In the genomic region with DNA sequence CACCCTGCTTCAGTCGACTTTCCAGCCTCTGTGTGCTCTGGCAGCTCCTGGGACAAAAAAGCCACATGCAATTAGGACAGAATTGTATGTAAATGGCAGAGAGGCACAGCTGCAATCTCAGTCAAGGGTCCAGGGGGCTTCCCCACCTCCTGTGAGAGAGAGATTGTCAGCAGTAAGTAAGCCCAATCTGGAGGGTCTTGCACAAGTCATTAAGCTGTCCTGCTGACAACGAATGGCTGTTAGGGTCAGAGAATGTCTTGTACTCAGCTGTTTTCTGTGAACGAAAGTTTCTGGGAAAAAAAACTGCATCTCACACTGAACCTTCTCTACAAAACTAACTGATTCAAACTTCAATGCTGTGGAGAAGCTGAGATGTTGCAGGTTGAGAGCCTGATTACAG, we compare ENCODE assay signal across 27 mouse cellular contexts. TPM values are rescaled to one million over a fixed set of nuclear protein-coding genes. Genes with fewer than 3 reads are reported as not detected.
DNase-seq lines count a peak whose midpoint lies in the region; ATAC-seq and TF ChIP-seq lines count a peak whose summit lies in the region.
"Had no signal": no experiment of that assay in that cellular context is flagged by ENCODE, and none has a peak within 500 bp of the region (broad histone marks: within the 10 kb centered on the region; RNA-seq: fewer than 3 reads in every experiment).

No protein-coding gene starts in this region.

- WGBS in kidney, embryonic 15.5 days, result 13% methylated on average over 3 of the region's 3 CpGs
- 9% methylated on average over 3 of the region's 3 CpGs for WGBS in kidney, embryonic 16.5 days
- WGBS in kidney, adult 2 months, result 26% methylated on average over 3 of the region's 3 CpGs

- no peak for TF ChIP-seq CTCF in kidney, adult 2 months (conservative IDR thresholded peaks at IDR 0.05; ENCODE audit: insufficient read depth, insufficient read length, low read depth, low read length)
- TF ChIP-seq CTCF in brain, embryonic 14.5 days (IDR thresholded peaks at IDR 0.05; ENCODE audit: borderline replicate concordance, extremely low read depth, insufficient read depth, insufficient read length), result no peak

- DNase-seq in kidney, postnatal 14 days, result peak; percentile 60
- no peak for DNase-seq in kidney, adult 2 months
- DNase-seq in brain, embryonic 14.5 days (ENCODE audit: low read depth), result peak; percentile 1
- peak; percentile 3 for DNase-seq in mesoderm, embryonic 11.5 days (ENCODE audit: low read depth, low spot score)
- DNase-seq: adrenal gland, adult 2 months; adrenal gland, postnatal 14 days; cerebellum, adult 11-12 months; cerebellum, adult 8-10 months; cerebellum, postnatal 10 days; cerebellum, postnatal 36 days; embryo, embryonic 11 days; gastrocnemius, postnatal 25 days; heart, adult 18-20 months had no signal

- H3K4me3 ChIP-seq in kidney, embryonic 15.5 days (replicated peaks), result no peak overlapping the region
- no peak overlapping the region for H3K4me3 ChIP-seq in kidney, embryonic 16.5 days (ENCODE audit: low read length)
- no peak overlapping the region for H3K4me3 ChIP-seq in kidney, adult 2 months (ENCODE audit: insufficient read depth, low read depth, low read length)
- H3K4me3 ChIP-seq: embryonic facial prominence, embryonic 10.5 days; embryonic facial prominence, embryonic 13.5 days; erythroblast, embryonic 14.5 days; forebrain, embryonic 12.5 days; forebrain, embryonic 15.5 days; hindbrain, embryonic 12.5 days; hindbrain, embryonic 15.5 days had no signal

- H3K4me2 ChIP-seq in kidney, embryonic 15.5 days, result no peak overlapping the region
- H3K4me2 ChIP-seq in kidney, embryonic 16.5 days (replicated peaks; ENCODE audit: low read depth, low read length), result no peak overlapping the region
- H3K4me2 ChIP-seq: embryonic facial prominence, embryonic 13.5 days; forebrain, embryonic 12.5 days; forebrain, embryonic 15.5 days; heart, embryonic 11.5 days; hindbrain, embryonic 12.5 days; hindbrain, embryonic 15.5 days had no signal

- H3K9me3 ChIP-seq in kidney, embryonic 15.5 days (replicated peaks), result no peaks in the 10 kb centered on the region
- no peaks in the 10 kb centered on the region for H3K9me3 ChIP-seq in kidney, embryonic 16.5 days (ENCODE audit: low read length)
- H3K9me3 ChIP-seq: embryonic facial prominence, embryonic 10.5 days; embryonic facial prominence, embryonic 13.5 days; forebrain, embryonic 12.5 days; forebrain, embryonic 15.5 days; hindbrain, embryonic 12.5 days; hindbrain, embryonic 15.5 days had no signal

- H3K27me3 ChIP-seq in kidney, embryonic 15.5 days, result no peaks in the 10 kb centered on the region
- H3K27me3 ChIP-seq in kidney, embryonic 16.5 days (ENCODE audit: insufficient read depth, low read length), result no peaks in the 10 kb centered on the region
- H3K27me3 ChIP-seq in kidney, adult 2 months (replicated peaks; ENCODE audit: control insufficient read depth, insufficient read depth, low read length), result no peaks in the 10 kb centered on the region
- H3K27me3 ChIP-seq: embryonic facial prominence, embryonic 13.5 days; forebrain, embryonic 15.5 days; hindbrain, embryonic 12.5 days; hindbrain, embryonic 15.5 days had no signal

- TF ChIP-seq POLR2A in kidney, adult 2 months (IDR thresholded peaks at IDR 0.05; ENCODE audit: low read depth, low read length), result no peak
- no peak for TF ChIP-seq POLR2A in brain, embryonic 14.5 days (IDR thresholded peaks at IDR 0.05; ENCODE audit: borderline replicate concordance, extremely low read depth, insufficient read depth, insufficient read length, poor library complexity, severe bottlenecking)

- no peak overlapping the region for H3K27ac ChIP-seq in kidney, embryonic 15.5 days
- no peak overlapping the region for H3K27ac ChIP-seq in kidney, embryonic 16.5 days (ENCODE audit: low read length)
- H3K27ac ChIP-seq in kidney, adult 2 months (ENCODE audit: insufficient read depth, low read depth, low read length), result no peak overlapping the region
- H3K27ac ChIP-seq: embryonic facial prominence, embryonic 10.5 days; embryonic facial prominence, embryonic 13.5 days; forebrain, embryonic 12.5 days; forebrain, embryonic 15.5 days; hindbrain, embryonic 12.5 days; hindbrain, embryonic 15.5 days had no signal

- peaks cover 7% of the 10 kb centered on the region; the same call in 1 of the 2 replicates for H3K4me1 ChIP-seq in kidney, embryonic 15.5 days
- H3K4me1 ChIP-seq in kidney, embryonic 16.5 days (ENCODE audit: insufficient read depth, low read length), result 0 out of 2 replicates have a peak, but pooled peaks cover 3% of the 10 kb centered on the region
- H3K4me1 ChIP-seq in kidney, adult 2 months (ENCODE audit: control insufficient read depth, insufficient read depth, low read length), result 0 out of 2 replicates have a peak, but pooled peaks cover 4% of the 10 kb centered on the region
- H3K4me1 ChIP-seq: embryonic facial prominence, embryonic 10.5 days; embryonic facial prominence, embryonic 13.5 days; forebrain, embryonic 12.5 days; forebrain, embryonic 15.5 days; hindbrain, embryonic 12.5 days; hindbrain, embryonic 15.5 days had no signal

- no peak overlapping the region for H3K9ac ChIP-seq in kidney, embryonic 15.5 days
- H3K9ac ChIP-seq in kidney, embryonic 16.5 days (replicated peaks; ENCODE audit: low read length), result no peak overlapping the region
- H3K9ac ChIP-seq: embryonic facial prominence, embryonic 13.5 days; forebrain, embryonic 12.5 days; forebrain, embryonic 15.5 days; hindbrain, embryonic 12.5 days; hindbrain, embryonic 15.5 days had no signal

- ATAC-seq in kidney, embryonic 15.5 days (replicated peaks; ENCODE audit: low FRiP score), result peak; percentile 58; the same call in 1 of the 2 replicates
- ATAC-seq in kidney, embryonic 16.5 days (ENCODE audit: low FRiP score, low TSS enrichment), result no peak
- ATAC-seq: CD4-positive, CD25-positive, alpha-beta regulatory T cell, adult 4 months; forebrain, embryonic 15.5 days had no signal

- no peaks in the 10 kb centered on the region for H3K36me3 ChIP-seq in kidney, embryonic 15.5 days
- H3K36me3 ChIP-seq in kidney, embryonic 16.5 days (ENCODE audit: insufficient read depth, low read length), result no peaks in the 10 kb centered on the region
- H3K36me3 ChIP-seq in kidney, adult 2 months (ENCODE audit: control insufficient read depth, insufficient read depth, low read length), result no peaks in the 10 kb centered on the region
- H3K36me3 ChIP-seq: embryonic facial prominence, embryonic 10.5 days; embryonic facial prominence, embryonic 13.5 days; forebrain, embryonic 12.5 days; forebrain, embryonic 15.5 days; hindbrain, embryonic 12.5 days; hindbrain, embryonic 15.5 days had no signal

RNA-seq across cellular contexts. Expression of a gene that starts 24.6 kb away (rescaled TPM):
- polyA plus RNA-seq in kidney, embryonic 15.5 days (2015; fragmentation: Nextera tagmentation; extraction: Ambion mirVana), result 10.8 and 11.4 TPM in 2 replicates
- polyA plus RNA-seq in kidney, embryonic 16.5 days (2015; fragmentation: Nextera tagmentation; extraction: Ambion mirVana), result 9.4 and 11.7 TPM in 2 replicates
- 18.4 and 19.0 TPM in 2 replicates for polyA plus RNA-seq in kidney, adult 2 months (2012; rRNA removed)
- polyA plus RNA-seq in brain, embryonic 14.5 days (2012; rRNA removed), result 55.1 and 62.6 TPM in 2 replicates

RNA-seq across cellular contexts. Expression of a gene that starts 46.7 kb away (rescaled TPM):
- 0.16 and 0.17 TPM in 2 replicates for polyA plus RNA-seq in kidney, embryonic 15.5 days (2015; fragmentation: Nextera tagmentation; extraction: Ambion mirVana)
- polyA plus RNA-seq in kidney, embryonic 16.5 days (2015; fragmentation: Nextera tagmentation; extraction: Ambion mirVana), result 0.12 and 0.15 TPM in 2 replicates
- 0.11 and 0.19 TPM in 2 replicates for polyA plus RNA-seq in kidney, adult 2 months (2012; rRNA removed)
- polyA plus RNA-seq in brain, embryonic 14.5 days (2012; rRNA removed), result 41.7 and 54.6 TPM in 2 replicates
- polyA plus RNA-seq: adrenal gland, adult 2 months; C2C12; CD4-positive, CD25-positive, alpha-beta regulatory T cell, adult 4 months; erythroblast, embryonic 14.5 days; heart, embryonic 11.5 days; heart, embryonic 14.5 days; heart, postnatal 0 days had no signal

Comparison
In these comparisons a context has a peak if more than half of its experiments do, and no peak if none do; other contexts are left out.
1. RNA of a gene that starts 46.7 kb away (polyA plus RNA-seq): 41.7 to 54.6 TPM in brain, embryonic 14.5 days; 0.16 to 0.17 TPM in kidney, embryonic 15.5 days, 0.12 to 0.15 TPM in kidney, embryonic 16.5 days and 0.11 to 0.19 TPM in kidney, adult 2 months; every median in the first group is over 10 times any median in the second.